Mouse (Mus musculus): ENCODE measurements at regions not wholly inside any gene's neighbourhood (a gene's known extent, or its start where the extent isn't known, plus 50 kb on each side); places are given as distances from the start of the nearest gene placed in this dataset.
A peak's percentile ranks its signal among the peaks of the same experiment; 100 is the strongest.

- WGBS, result 92% methylated on average over 2 of the region's 2 CpGs
- Histone ChIP-seq H3K4me1 (ENCODE audit: control insufficient read depth, insufficient read depth, low read length) (no peaks in the 10 kb centered on the region; the same call in 1 of the 2 replicates), H3K4me3 (replicated peaks; ENCODE audit: extremely low read depth, low read depth, low read length) (no peak overlapping the region)
- DNase-seq, result no peak
- TF ChIP-seq CTCF (IDR thresholded peaks at IDR 0.05; ENCODE audit: insufficient read depth, low read length), result no peak
- TF ChIP-seq POLR2A (IDR thresholded peaks at IDR 0.05; ENCODE audit: borderline replicate concordance, extremely low read depth, low read depth, low read length), result no peak
Measured at GRCm38 (mm10) chr2:148245575-148245974, 149.6 kb upstream of the Sstr4 start.

DNA sequence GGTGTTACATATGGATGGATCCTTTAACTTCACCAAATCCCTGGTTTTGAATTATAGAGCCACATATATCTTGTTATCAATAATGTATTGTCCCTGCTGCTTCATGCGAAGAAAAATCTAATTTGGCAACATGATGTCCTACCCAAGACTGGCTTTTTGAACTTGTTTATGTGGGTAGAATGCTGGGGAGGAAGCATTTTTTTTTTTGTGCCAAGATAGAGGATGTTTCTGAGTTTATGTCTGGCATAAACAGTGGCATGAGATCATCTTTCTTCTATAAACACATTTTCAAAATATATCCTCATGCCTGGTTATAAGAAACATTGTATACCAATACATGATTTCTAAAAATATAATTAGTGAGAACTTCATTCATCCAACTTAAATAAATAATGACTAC lies 144.2 kb upstream of the Sstr4 start:
- Histone ChIP-seq H3K4me1 (ENCODE audit: control insufficient read depth, insufficient read depth, low read length) (no peaks in the 10 kb centered on the region; the same call in 1 of the 2 replicates), H3K4me3 (replicated peaks; ENCODE audit: extremely low read depth, low read depth, low read length) (no peak overlapping the region)
- TF ChIP-seq CTCF (IDR thresholded peaks at IDR 0.05; ENCODE audit: insufficient read depth, low read length) (no peak), POLR2A (IDR thresholded peaks at IDR 0.05; ENCODE audit: borderline replicate concordance, extremely low read depth, low read depth, low read length) (no peak)
- DNase-seq, result no peak
- WGBS, result 53% methylated on average over 1 of the region's 1 CpGs

DNA sequence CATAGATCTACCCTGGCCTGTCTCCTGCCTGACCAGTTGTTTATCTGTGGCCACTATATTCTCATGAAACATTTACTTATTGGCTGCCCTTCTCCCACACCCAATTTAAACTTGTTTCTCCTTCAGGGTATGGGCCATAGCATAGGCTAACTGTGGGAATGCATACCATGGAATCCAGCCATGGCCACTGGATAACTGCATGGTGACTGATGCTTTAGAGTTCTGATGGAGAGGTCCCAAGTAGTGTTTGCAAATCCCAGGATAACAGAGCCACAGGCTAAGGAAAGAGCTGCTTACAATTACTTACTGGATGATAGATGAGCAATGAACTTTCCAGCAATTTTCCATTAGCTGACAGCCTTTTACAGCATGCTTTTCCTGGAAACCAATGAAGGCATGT lies 139.5 kb upstream of the Sstr4 start:
- TF ChIP-seq CTCF (IDR thresholded peaks at IDR 0.05; ENCODE audit: insufficient read depth, low read length) (no peak), POLR2A (IDR thresholded peaks at IDR 0.05; ENCODE audit: borderline replicate concordance, extremely low read depth, low read depth, low read length) (no peak)
- H3K4me1 ChIP-seq (ENCODE audit: control insufficient read depth, insufficient read depth, low read length), result no peaks in the 10 kb centered on the region; the same call in 1 of the 2 replicates
- H3K4me3 ChIP-seq (replicated peaks; ENCODE audit: extremely low read depth, low read depth, low read length), result no peak overlapping the region
- DNase-seq, result no peak

DNA sequence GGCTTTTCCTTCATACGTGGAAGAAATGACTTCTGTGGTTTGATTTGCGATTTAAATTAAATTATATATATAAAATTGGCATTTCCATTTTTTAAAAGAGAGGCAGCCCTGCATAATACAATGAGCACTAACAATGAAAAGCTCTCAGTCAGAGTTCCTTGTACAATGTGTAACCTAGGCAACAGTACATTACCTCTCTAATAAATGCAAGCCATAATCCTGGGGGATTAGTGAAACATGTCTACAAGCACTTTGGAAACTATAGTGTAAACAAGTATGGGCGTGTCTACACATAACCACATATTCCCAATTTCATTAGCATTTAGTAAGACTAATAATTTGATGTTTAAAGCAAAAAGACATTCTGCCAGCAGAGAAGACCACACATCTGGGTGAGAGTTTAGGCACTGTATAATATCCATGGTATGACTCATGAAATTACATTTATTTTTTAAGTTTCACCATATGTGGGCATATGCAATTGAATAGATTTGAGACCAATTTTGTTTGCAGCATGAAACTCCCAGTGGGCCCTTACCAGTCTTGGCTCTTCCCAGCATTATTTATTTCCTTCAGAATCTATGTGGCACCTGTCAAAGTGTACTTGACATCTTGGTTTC lies 130.9 kb upstream of the Sstr4 start:
- 82% methylated on average over 3 of the region's 3 CpGs for WGBS
- Histone ChIP-seq H3K4me1 (ENCODE audit: control insufficient read depth, insufficient read depth, low read length) (no peaks in the 10 kb centered on the region), H3K4me3 (replicated peaks; ENCODE audit: extremely low read depth, low read depth, low read length) (no peak overlapping the region)
- TF ChIP-seq POLR2A (IDR thresholded peaks at IDR 0.05; ENCODE audit: borderline replicate concordance, extremely low read depth, low read depth, low read length) (no peak), CTCF (IDR thresholded peaks at IDR 0.05; ENCODE audit: insufficient read depth, low read length) (no peak)
- no peak for DNase-seq

DNA sequence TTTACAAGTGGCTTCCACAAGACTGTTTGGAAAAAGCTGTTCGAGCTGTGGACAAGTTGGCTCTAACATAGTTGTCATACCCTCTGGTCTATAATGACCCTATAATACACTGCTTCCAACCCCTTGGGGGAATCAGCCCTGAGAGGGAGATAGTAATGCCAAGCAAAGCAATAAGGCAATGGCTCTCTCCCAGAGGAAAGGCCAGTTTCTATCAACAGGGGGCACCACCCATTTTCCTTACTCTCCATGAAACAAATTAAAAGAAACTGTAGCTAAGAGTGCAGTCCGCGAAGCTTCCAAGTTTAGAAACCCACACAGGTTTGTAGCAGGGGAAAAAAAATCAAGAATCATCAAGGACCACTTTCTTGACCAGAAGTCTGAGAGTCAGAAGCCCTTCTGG lies 115.9 kb upstream of the Sstr4 start:
- TF ChIP-seq CTCF (IDR thresholded peaks at IDR 0.05; ENCODE audit: insufficient read depth, low read length) (no peak), POLR2A (IDR thresholded peaks at IDR 0.05; ENCODE audit: borderline replicate concordance, extremely low read depth, low read depth, low read length) (no peak)
- DNase-seq, result peak; percentile 14
- H3K4me1 ChIP-seq (ENCODE audit: control insufficient read depth, insufficient read depth, low read length), result peaks cover 6% of the 10 kb centered on the region
- H3K4me3 ChIP-seq (replicated peaks; ENCODE audit: extremely low read depth, low read depth, low read length), result no peak overlapping the region
- 73% methylated on average over 3 of the region's 3 CpGs for WGBS

GRCm38 (mm10) chr2:148290326-148290725 lies 104.8 kb upstream of the Sstr4 start:
- WGBS, result 33% methylated on average over 3 of the region's 3 CpGs
- peaks cover 4% of the 10 kb centered on the region for H3K4me1 ChIP-seq (ENCODE audit: control insufficient read depth, insufficient read depth, low read length)
- no peak for DNase-seq

DNA sequence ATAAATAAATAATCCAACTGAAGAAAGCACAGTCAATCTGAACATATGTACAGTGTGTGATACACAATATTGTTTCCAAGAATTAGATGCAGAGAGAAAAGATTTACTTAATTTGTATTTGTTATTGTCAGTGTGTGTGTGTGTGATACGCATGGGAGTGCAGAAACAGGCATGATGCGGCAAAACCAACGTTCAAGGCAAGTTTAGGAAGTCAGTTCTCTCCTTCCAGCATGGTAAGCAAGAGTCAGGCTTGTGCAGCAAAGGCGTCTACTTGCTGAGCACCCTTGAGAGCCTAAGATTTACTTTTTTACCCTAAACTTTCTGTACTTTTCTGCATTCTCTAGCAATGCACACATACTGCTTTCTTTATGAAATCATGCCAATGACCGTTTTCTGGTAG lies 102.7 kb upstream of the Sstr4 start:
- TF ChIP-seq CTCF (IDR thresholded peaks at IDR 0.05; ENCODE audit: insufficient read depth, low read length) (no peak), POLR2A (IDR thresholded peaks at IDR 0.05; ENCODE audit: borderline replicate concordance, extremely low read depth, low read depth, low read length) (no peak)
- Histone ChIP-seq H3K4me1 (ENCODE audit: control insufficient read depth, insufficient read depth, low read length) (peaks cover 4% of the 10 kb centered on the region), H3K4me3 (replicated peaks; ENCODE audit: extremely low read depth, low read depth, low read length) (no peak overlapping the region)
- DNase-seq, result no peak
- WGBS, result 81% methylated on average over 5 of the region's 5 CpGs

More at GRCm38 (mm10) chr2:148290326-148290725, 104.8 kb upstream of the Sstr4 start:
- TF ChIP-seq POLR2A (IDR thresholded peaks at IDR 0.05; ENCODE audit: borderline replicate concordance, extremely low read depth, low read depth, low read length) (no peak), CTCF (IDR thresholded peaks at IDR 0.05; ENCODE audit: insufficient read depth, low read length) (no peak)
- no peak overlapping the region for H3K4me3 ChIP-seq (replicated peaks; ENCODE audit: extremely low read depth, low read depth, low read length)

- no peak for DNase-seq
- TF ChIP-seq CTCF (IDR thresholded peaks at IDR 0.05; ENCODE audit: insufficient read depth, low read length), result no peak
- no peak for TF ChIP-seq POLR2A (IDR thresholded peaks at IDR 0.05; ENCODE audit: borderline replicate concordance, extremely low read depth, low read depth, low read length)
- Histone ChIP-seq H3K4me1 (ENCODE audit: control insufficient read depth, insufficient read depth, low read length) (peaks cover 4% of the 10 kb centered on the region), H3K4me3 (replicated peaks; ENCODE audit: extremely low read depth, low read depth, low read length) (no peak overlapping the region)
- 48% methylated on average over 2 of the region's 2 CpGs for WGBS
Measured at GRCm38 (mm10) chr2:148292895-148293294, 102.2 kb upstream of the Sstr4 start.

- TF ChIP-seq CTCF (IDR thresholded peaks at IDR 0.05; ENCODE audit: insufficient read depth, low read length) (no peak), POLR2A (IDR thresholded peaks at IDR 0.05; ENCODE audit: borderline replicate concordance, extremely low read depth, low read depth, low read length) (no peak)
- 32% methylated on average over 2 of the region's 2 CpGs for WGBS
- 0 out of 2 replicates have a peak, but pooled peaks cover 3% of the 10 kb centered on the region for H3K4me1 ChIP-seq (ENCODE audit: control insufficient read depth, insufficient read depth, low read length)
- no peak for DNase-seq
- no peak overlapping the region for H3K4me3 ChIP-seq (replicated peaks; ENCODE audit: extremely low read depth, low read depth, low read length)
Measured at GRCm38 (mm10) chr2:148300879-148301278, 94.3 kb upstream of the Sstr4 start.

DNA sequence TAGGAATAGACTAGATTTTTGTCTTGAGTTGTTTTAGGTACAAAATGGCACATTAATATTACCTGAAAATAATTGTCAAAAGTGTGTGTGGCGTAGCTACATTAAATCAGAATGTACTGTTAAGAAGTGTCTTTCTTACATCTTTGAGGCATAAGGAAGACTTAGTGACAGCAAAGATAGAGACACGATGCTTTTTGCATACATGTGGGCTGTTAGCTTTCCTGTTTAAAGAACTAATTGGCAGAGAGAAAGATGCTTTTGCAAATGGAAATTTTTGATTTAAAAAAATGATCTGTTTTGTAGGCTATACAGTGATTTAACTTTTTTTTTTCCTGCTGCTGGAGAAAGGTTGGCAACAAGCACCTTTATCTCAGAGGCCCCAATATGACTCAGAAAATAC lies 82.9 kb upstream of the Sstr4 start:
- no peak overlapping the region for H3K4me3 ChIP-seq (replicated peaks; ENCODE audit: extremely low read depth, low read depth, low read length)
- no peaks in the 10 kb centered on the region for H3K4me1 ChIP-seq (ENCODE audit: control insufficient read depth, insufficient read depth, low read length)
- 82% methylated on average over 2 of the region's 2 CpGs for WGBS
- DNase-seq, result no peak
- TF ChIP-seq CTCF (IDR thresholded peaks at IDR 0.05; ENCODE audit: insufficient read depth, low read length), result no peak
- TF ChIP-seq POLR2A (IDR thresholded peaks at IDR 0.05; ENCODE audit: borderline replicate concordance, extremely low read depth, low read depth, low read length), result no peak
